Mouse (Mus musculus): ENCODE data around the gene Evl. TPM values are rescaled to one million over a fixed set of nuclear protein-coding genes. Genes with fewer than 3 reads are reported as not detected.

The Evl gene
- polyA plus RNA-seq, 1 experiment from 2014 or later, result 42.5 TPM

- no peak for DNase-seq (ENCODE audit: low spot score)
- H3K27ac ChIP-seq, result no peak overlapping the region
- 87% methylated on average over 4 of the region's 4 CpGs for WGBS
- no peaks in the 10 kb centered on the region for H3K9me3 ChIP-seq
- peaks cover 57% of the 10 kb centered on the region for H3K4me1 ChIP-seq
- H3K36me3 ChIP-seq, result 0 out of 2 replicates have a peak, but pooled peaks cover 3% of the 10 kb centered on the region
- H3K4me3 ChIP-seq, result no peak overlapping the region
- no peaks in the 10 kb centered on the region for H3K27me3 ChIP-seq (ENCODE audit: insufficient read depth, poor library complexity, severe bottlenecking)
These were observed 81.0 kb downstream of the Evl start for GRCm38 (mm10) chr12:108635501-108635900.

- peak; percentile 81 for DNase-seq (ENCODE audit: low spot score)
- Histone ChIP-seq H3K36me3 (0 out of 2 replicates have a peak, but pooled peaks cover 3% of the 10 kb centered on the region), H3K4me3 (no peak overlapping the region), H3K27me3 (ENCODE audit: insufficient read depth, poor library complexity, severe bottlenecking) (no peaks in the 10 kb centered on the region), H3K27ac (peak overlapping the region; percentile 7; the same call in 1 of the 2 replicates), H3K9me3 (no peaks in the 10 kb centered on the region), H3K4me1 (peaks cover 51% of the 10 kb centered on the region)
- WGBS, result 25% methylated on average over 5 of the region's 5 CpGs
These were observed 82.9 kb downstream of the Evl start for GRCm38 (mm10) chr12:108637440-108637839.

- no peak for DNase-seq (ENCODE audit: low spot score)
- WGBS, result 89% methylated on average over 3 of the region's 3 CpGs
- Histone ChIP-seq H3K36me3 (0 out of 2 replicates have a peak, but pooled peaks cover 3% of the 10 kb centered on the region), H3K4me3 (no peak overlapping the region), H3K27me3 (ENCODE audit: insufficient read depth, poor library complexity, severe bottlenecking) (no peaks in the 10 kb centered on the region), H3K27ac (no peak overlapping the region), H3K4me1 (peaks cover 51% of the 10 kb centered on the region), H3K9me3 (no peaks in the 10 kb centered on the region)
These were observed 84.6 kb downstream of the Evl start for GRCm38 (mm10) chr12:108639126-108639525.

- H3K27ac ChIP-seq, result no peak overlapping the region
- 68% methylated on average over 3 of the region's 3 CpGs for WGBS
- H3K27me3 ChIP-seq (ENCODE audit: insufficient read depth, poor library complexity, severe bottlenecking), result no peaks in the 10 kb centered on the region
These were observed 87.5 kb downstream of the Evl start for GRCm38 (mm10) chr12:108642019-108642418.

GRCm38 (mm10) chr12:108646234-108646633 is 91.7 kb downstream of the Evl start:
- WGBS, result 92% methylated on average over 1 of the region's 1 CpGs

More at GRCm38 (mm10) chr12:108642019-108642418, 87.5 kb downstream of the Evl start:
- DNase-seq (ENCODE audit: low spot score), result no peak
- Histone ChIP-seq H3K36me3 (no peaks in the 10 kb centered on the region), H3K4me1 (peaks cover 35% of the 10 kb centered on the region), H3K4me3 (no peak overlapping the region), H3K9me3 (no peaks in the 10 kb centered on the region)

GRCm38 (mm10) chr12:108647784-108648183 is 93.3 kb downstream of the Evl start:
- Histone ChIP-seq H3K4me1 (no peaks in the 10 kb centered on the region; the same call in 1 of the 2 replicates), H3K27ac (no peak overlapping the region), H3K9me3 (no peaks in the 10 kb centered on the region), H3K4me3 (no peak overlapping the region), H3K36me3 (peaks cover 48% of the 10 kb centered on the region), H3K27me3 (ENCODE audit: insufficient read depth, poor library complexity, severe bottlenecking) (no peaks in the 10 kb centered on the region)
- DNase-seq (ENCODE audit: low spot score), result no peak

More at GRCm38 (mm10) chr12:108646234-108646633, 91.7 kb downstream of the Evl start:
- peaks cover 6% of the 10 kb centered on the region for H3K4me1 ChIP-seq
- peaks cover 34% of the 10 kb centered on the region for H3K36me3 ChIP-seq
- H3K4me3 ChIP-seq, result no peak overlapping the region
- H3K27ac ChIP-seq, result no peak overlapping the region
- no peaks in the 10 kb centered on the region for H3K9me3 ChIP-seq
- H3K27me3 ChIP-seq (ENCODE audit: insufficient read depth, poor library complexity, severe bottlenecking), result no peaks in the 10 kb centered on the region
- DNase-seq (ENCODE audit: low spot score), result no peak

- 75% methylated on average over 7 of the region's 7 CpGs for WGBS
- DNase-seq (ENCODE audit: low spot score), result no peak
- H3K36me3 ChIP-seq, result peaks cover 68% of the 10 kb centered on the region
These were observed 96.6 kb downstream of the Evl start for GRCm38 (mm10) chr12:108651053-108651660.

GRCm38 (mm10) chr12:108653358-108654335 is 99.1 kb downstream of the Evl start:
- Histone ChIP-seq H3K36me3 (peaks cover 67% of the 10 kb centered on the region), H3K4me1 (peaks cover 32% of the 10 kb centered on the region), H3K4me3 (no peak overlapping the region), H3K9me3 (no peaks in the 10 kb centered on the region), H3K27me3 (ENCODE audit: insufficient read depth, poor library complexity, severe bottlenecking) (no peaks in the 10 kb centered on the region), H3K27ac (no peak overlapping the region)
- 73% methylated on average over 11 of the region's 11 CpGs for WGBS
- no peak for DNase-seq (ENCODE audit: low spot score)

More at GRCm38 (mm10) chr12:108651053-108651660, 96.6 kb downstream of the Evl start:
- H3K4me3 ChIP-seq, result no peak overlapping the region
- peaks cover 14% of the 10 kb centered on the region for H3K4me1 ChIP-seq
- no peaks in the 10 kb centered on the region for H3K9me3 ChIP-seq
- H3K27me3 ChIP-seq (ENCODE audit: insufficient read depth, poor library complexity, severe bottlenecking), result no peaks in the 10 kb centered on the region
- H3K27ac ChIP-seq, result no peak overlapping the region

- no peak for DNase-seq (ENCODE audit: low spot score)
- Histone ChIP-seq H3K4me1 (peaks cover 32% of the 10 kb centered on the region), H3K4me3 (no peak overlapping the region), H3K9me3 (no peaks in the 10 kb centered on the region), H3K27me3 (ENCODE audit: insufficient read depth, poor library complexity, severe bottlenecking) (no peaks in the 10 kb centered on the region), H3K27ac (peak overlapping the region; percentile 69), H3K36me3 (peaks cover 51% of the 10 kb centered on the region)
- WGBS, result 79% methylated on average over 1 of the region's 1 CpGs
These were observed 102.8 kb downstream of the Evl start for GRCm38 (mm10) chr12:108657350-108657749.

GRCm38 (mm10) chr12:108668606-108669235 is 114.2 kb downstream of the Evl start:
- no peak overlapping the region for H3K4me3 ChIP-seq
- no peak overlapping the region for H3K27ac ChIP-seq
- H3K36me3 ChIP-seq, result peaks cover 50% of the 10 kb centered on the region
- no peaks in the 10 kb centered on the region for H3K27me3 ChIP-seq (ENCODE audit: insufficient read depth, poor library complexity, severe bottlenecking)
- peaks cover 2% of the 10 kb centered on the region; the same call in 1 of the 2 replicates for H3K4me1 ChIP-seq
- WGBS, result 84% methylated on average over 8 of the region's 8 CpGs
- no peaks in the 10 kb centered on the region for H3K9me3 ChIP-seq
- DNase-seq (ENCODE audit: low spot score), result no peak

- Histone ChIP-seq H3K4me3 (no peak overlapping the region), H3K9me3 (no peaks in the 10 kb centered on the region), H3K27ac (no peak overlapping the region), H3K27me3 (ENCODE audit: insufficient read depth, poor library complexity, severe bottlenecking) (no peaks in the 10 kb centered on the region), H3K36me3 (peaks cover 66% of the 10 kb centered on the region), H3K4me1 (peaks cover 17% of the 10 kb centered on the region; the same call in 1 of the 2 replicates)
- 77% methylated on average over 2 of the region's 2 CpGs for WGBS
- DNase-seq (ENCODE audit: low spot score), result no peak
These were observed 117.0 kb downstream of the Evl start for GRCm38 (mm10) chr12:108671541-108671940.

GRCm38 (mm10) chr12:108672908-108673307 is 118.4 kb downstream of the Evl start:
- no peak for DNase-seq (ENCODE audit: low spot score)
- Histone ChIP-seq H3K27me3 (ENCODE audit: insufficient read depth, poor library complexity, severe bottlenecking) (no peaks in the 10 kb centered on the region), H3K4me1 (peaks cover 17% of the 10 kb centered on the region; the same call in 1 of the 2 replicates), H3K4me3 (no peak overlapping the region), H3K9me3 (no peaks in the 10 kb centered on the region), H3K27ac (no peak overlapping the region), H3K36me3 (peaks cover 75% of the 10 kb centered on the region)
- WGBS, result 82% methylated on average over 4 of the region's 4 CpGs

Data from heart, embryonic 10.5 days (tissue).